Mouse (Mus musculus) kidney, adult 2 months (tissue): ENCODE results near the gene Gm17067. TPM values are rescaled to one million over a fixed set of nuclear protein-coding genes. Genes with fewer than 3 reads are reported as not detected.
"Not testable (repeated sequence)": the region's sequence is repeated elsewhere in the genome, so short reads cannot be mapped to it uniquely, and the experiment has no call there.

ENCODE experiments used
- DNase-seq: peaks from one replicate; pipeline ENCODE4 v3.0.0; 2021
- H3K27ac ChIP-seq: fragments of 200-500 bp; 2 replicates; pipeline ENCODE4 v1.5.1; 2012; ENCODE audit warnings: low read depth, low read length, control low read depth, inconsistent platforms; ENCODE audit not compliant: insufficient read depth
- H3K27me3 ChIP-seq: fragments of 200-500 bp; replicated peaks from 2 replicates; pipeline ENCODE4 v1.6.1; 2012; ENCODE audit warnings: mild to moderate bottlenecking, moderate library complexity, low read length, inconsistent platforms; ENCODE audit not compliant: control insufficient read depth, insufficient read depth
- H3K36me3 ChIP-seq: fragments of 200-500 bp; 2 replicates; pipeline ENCODE4 v1.6.1; 2012; ENCODE audit warnings: mild to moderate bottlenecking, moderate library complexity, low read length, inconsistent platforms; ENCODE audit not compliant: control insufficient read depth, insufficient read depth
- H3K4me1 ChIP-seq: fragments of 200-500 bp; 2 replicates; pipeline ENCODE4 v1.6.1; 2011; ENCODE audit warnings: low read length; ENCODE audit not compliant: control insufficient read depth, insufficient read depth
- H3K4me3 ChIP-seq: fragments of 200-500 bp; 2 replicates; pipeline ENCODE4 v1.5.1; 2011; ENCODE audit warnings: mild to moderate bottlenecking, low read depth, low read length, control low read depth; ENCODE audit not compliant: insufficient read depth
- CTCF ChIP-seq: fragments of 200-500 bp; conservative IDR thresholded peaks from 2 replicates; pipeline ENCODE4 v1.5.1; 2011; ENCODE audit warnings: low read depth, mild to moderate bottlenecking, control low read depth, low read length, moderate library complexity, mixed read lengths; ENCODE audit not compliant: insufficient read depth, insufficient read length
- POLR2A ChIP-seq: fragments of 200-500 bp; IDR thresholded peaks from one replicate; pipeline ENCODE4 v1.6.1; 2011; ENCODE audit warnings: low read depth, low read length, control low read depth
- WGBS: fragments of 180-500 bp; shearing (Covaris S2); methylation state at CpG from one replicate; pipeline ENCODE4 v1.1.7; 2018; 5-methylcytosine and 5-hydroxymethylcytosine counted together
- polyA plus RNA-seq: library from polyadenylated mRNA; depleted of rRNA; stranded (reverse); fragments of >200 nt; gene quantifications from 2 replicates; pipeline ENCODE4 v1.2.3, GENCODE M21; 2012; rRNA removed

Gene Gm17067
- polyA plus RNA-seq: not detected in 2 replicates

- H3K4me3 ChIP-seq, H3K27me3 ChIP-seq, DNase-seq, H3K36me3 ChIP-seq, H3K27ac ChIP-seq, H3K4me1 ChIP-seq: not testable (repeated sequence)
- WGBS: 82% methylated on average over 4 of the region's 4 CpGs
These were observed at the start of gene Gm17067 for GRCm38 (mm10) chr7:42726917-42727316. Gm17067 (minus strand) TSS chr7:42727017.

GRCm38 (mm10) chr7:42749836-42750235 lies 23.0 kb upstream of the Gm17067 start:
- H3K4me3 ChIP-seq: no peak overlapping the region
- TF ChIP-seq CTCF (no peak), POLR2A (no peak)
- no peaks in the 10 kb centered on the region for H3K36me3 ChIP-seq
- 59% methylated on average over 20 of the region's 20 CpGs for WGBS
- no peaks in the 10 kb centered on the region for H3K27me3 ChIP-seq
- DNase-seq: no peak
- no peak overlapping the region for H3K27ac ChIP-seq
- no peaks in the 10 kb centered on the region for H3K4me1 ChIP-seq

- DNase-seq: no peak
- 86% methylated on average over 10 of the region's 10 CpGs for WGBS
These were observed 11.9 kb upstream of the Gm17067 start for GRCm38 (mm10) chr7:42738536-42739210.

GRCm38 (mm10) chr7:42693251-42693650 lies 33.6 kb downstream of the Gm17067 start:
- not testable (repeated sequence) for H3K27me3 ChIP-seq, H3K27ac ChIP-seq, H3K36me3 ChIP-seq, H3K4me1 ChIP-seq
- peak; percentile 22 for DNase-seq
- 3% methylated on average over 4 of the region's 4 CpGs for WGBS
- peak overlapping the region; percentile 87 for H3K4me3 ChIP-seq

More at GRCm38 (mm10) chr7:42738536-42739210, 11.9 kb upstream of the Gm17067 start:
- no peaks in the 10 kb centered on the region for H3K27me3 ChIP-seq
- no peaks in the 10 kb centered on the region for H3K4me1 ChIP-seq
- no peak overlapping the region for H3K27ac ChIP-seq
- no peak overlapping the region for H3K4me3 ChIP-seq
- H3K36me3 ChIP-seq: no peaks in the 10 kb centered on the region
- TF ChIP-seq CTCF (no peak), POLR2A (no peak)

GRCm38 (mm10) chr7:42692362-42693158 lies 34.3 kb downstream of the Gm17067 start, which contains the start of gene Zfp975:
Zfp975 (minus strand) TSS chr7:42692742.
- under 1% methylated on average over 23 of the region's 23 CpGs for WGBS
- Histone ChIP-seq H3K4me3 (peak within 1 kb of the TSS; percentile 87), H3K27ac (peak within 1 kb of the TSS; percentile 61; the same call in 1 of the 2 replicates)
- H3K36me3 ChIP-seq, H3K4me1 ChIP-seq, H3K27me3 ChIP-seq: not testable (repeated sequence)
- peak; percentile 94 for DNase-seq

GRCm38 (mm10) chr7:42680081-42680480 lies 46.7 kb downstream of the Gm17067 start:
- DNase-seq, H3K4me3 ChIP-seq, H3K36me3 ChIP-seq, H3K27me3 ChIP-seq, H3K4me1 ChIP-seq, H3K27ac ChIP-seq: not testable (repeated sequence)
- 97% methylated on average over 6 of the region's 6 CpGs for WGBS

GRCm38 (mm10) chr7:42679646-42680045 lies 47.2 kb downstream of the Gm17067 start:
- not testable (repeated sequence) for H3K4me3 ChIP-seq, H3K27me3 ChIP-seq, H3K36me3 ChIP-seq, DNase-seq, H3K4me1 ChIP-seq, H3K27ac ChIP-seq

GRCm38 (mm10) chr7:42660140-42660539 lies 66.7 kb downstream of the Gm17067 start:
- not testable (repeated sequence) for DNase-seq, H3K4me3 ChIP-seq, H3K27me3 ChIP-seq, H3K36me3 ChIP-seq, H3K27ac ChIP-seq, H3K4me1 ChIP-seq
- WGBS: 78% methylated on average over 5 of the region's 5 CpGs

Other genes with a start within 250 kb of the Gm17067 start
- gene Zfp141, start 221.3 kb downstream of the Gm17067 start, polyA plus RNA-seq: 3.3 and 5.0 TPM in 2 replicates
- gene Gm21028, start 148.4 kb downstream of the Gm17067 start, polyA plus RNA-seq: not detected in 2 replicates
- gene Zfp977, start 134.5 kb downstream of the Gm17067 start, polyA plus RNA-seq: 0.19 TPM in 1 of 2 replicates, not detected in the other
- 0.31 and 0.47 TPM in 2 replicates for gene Zfp976, start 84.4 kb downstream of the Gm17067 start, polyA plus RNA-seq
- 0.37 and 0.59 TPM in 2 replicates for gene Zfp975, start 34.3 kb downstream of the Gm17067 start, polyA plus RNA-seq
- gene Vmn2r62, start 66.5 kb upstream of the Gm17067 start, polyA plus RNA-seq: not detected in 2 replicates
- gene Gm2381, start 140.2 kb upstream of the Gm17067 start, polyA plus RNA-seq: not detected in 2 replicates
- gene Vmn2r63, start 206.8 kb upstream of the Gm17067 start, polyA plus RNA-seq: not detected in 2 replicates